Mouse (Mus musculus): ENCODE measurements around the gene Nfib. TPM values are rescaled to one million over a fixed set of nuclear protein-coding genes. Genes with fewer than 3 reads are reported as not detected.

Gene Nfib
- polyA plus RNA-seq, 1 experiment from 2014 or later: 75.7 TPM

GRCm38 (mm10) chr4:82622321-82622836 lies 83.2 kb downstream of the Nfib start:
- no peak overlapping the region; the same call in 1 of the 2 replicates for H3K9ac ChIP-seq (ENCODE audit: low read depth, low read length)
- H3K4me3 ChIP-seq (ENCODE audit: low read length): no peak overlapping the region
- peaks cover 8% of the 10 kb centered on the region for H3K4me1 ChIP-seq (ENCODE audit: control insufficient read depth, insufficient read depth, low read depth, low read length)
- H3K27me3 ChIP-seq (replicated peaks; ENCODE audit: control insufficient read depth, insufficient read depth, low read length): no peaks in the 10 kb centered on the region
- H3K4me2 ChIP-seq (ENCODE audit: low read length): peak overlapping the region; percentile 21
- no peaks in the 10 kb centered on the region for H3K9me3 ChIP-seq (ENCODE audit: control insufficient read depth, low read length)
- peak; percentile 84 for ATAC-seq
- no peaks in the 10 kb centered on the region for H3K36me3 ChIP-seq (ENCODE audit: control insufficient read depth, insufficient read depth, low read length)
- 2% methylated on average over 3 of the region's 3 CpGs for WGBS
- H3K27ac ChIP-seq (ENCODE audit: low read depth, low read length): peak overlapping the region; percentile 36; the same call in 1 of the 2 replicates

DNA sequence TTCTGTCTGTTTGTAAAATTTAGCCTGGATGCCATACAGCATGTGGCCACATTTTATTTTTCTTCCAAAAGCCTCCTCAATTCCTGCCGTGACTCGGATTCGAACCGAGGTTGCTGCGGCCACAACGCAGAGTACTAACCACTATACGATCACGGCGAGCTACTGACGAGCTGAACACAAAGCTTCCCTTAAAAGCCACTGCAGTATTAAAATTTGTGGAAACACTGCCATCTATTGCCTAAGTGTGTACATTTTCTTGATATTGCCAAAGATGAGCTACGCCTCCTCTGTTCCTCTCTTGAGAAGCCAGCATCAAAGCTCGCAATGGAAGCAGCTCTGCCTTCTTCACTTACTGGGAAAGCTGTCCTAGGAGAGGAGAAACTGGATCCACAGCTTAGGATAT lies 86.0 kb downstream of the Nfib start:
- Histone ChIP-seq H3K9me3 (ENCODE audit: control insufficient read depth, low read length) (no peaks in the 10 kb centered on the region), H3K4me1 (ENCODE audit: control insufficient read depth, insufficient read depth, low read depth, low read length) (peaks cover 8% of the 10 kb centered on the region), H3K27ac (ENCODE audit: low read depth, low read length) (no peak overlapping the region), H3K36me3 (ENCODE audit: control insufficient read depth, insufficient read depth, low read length) (no peaks in the 10 kb centered on the region), H3K27me3 (replicated peaks; ENCODE audit: control insufficient read depth, insufficient read depth, low read length) (no peaks in the 10 kb centered on the region), H3K4me3 (ENCODE audit: low read length) (no peak overlapping the region), H3K4me2 (ENCODE audit: low read length) (no peak overlapping the region), H3K9ac (ENCODE audit: low read depth, low read length) (no peak overlapping the region)
- 53% methylated on average over 12 of the region's 12 CpGs for WGBS
- ATAC-seq: peak; percentile 60

GRCm38 (mm10) chr4:82619003-82619402 lies 86.5 kb downstream of the Nfib start:
- Histone ChIP-seq H3K4me2 (ENCODE audit: low read length) (no peak overlapping the region), H3K4me3 (ENCODE audit: low read length) (no peak overlapping the region), H3K27ac (ENCODE audit: low read depth, low read length) (no peak overlapping the region), H3K4me1 (ENCODE audit: control insufficient read depth, insufficient read depth, low read depth, low read length) (peaks cover 8% of the 10 kb centered on the region), H3K36me3 (ENCODE audit: control insufficient read depth, insufficient read depth, low read length) (no peaks in the 10 kb centered on the region), H3K9ac (ENCODE audit: low read depth, low read length) (no peak overlapping the region), H3K9me3 (ENCODE audit: control insufficient read depth, low read length) (no peaks in the 10 kb centered on the region), H3K27me3 (replicated peaks; ENCODE audit: control insufficient read depth, insufficient read depth, low read length) (no peaks in the 10 kb centered on the region)
- no peak for ATAC-seq
- WGBS: 47% methylated on average over 2 of the region's 2 CpGs

GRCm38 (mm10) chr4:82617257-82617656 lies 88.3 kb downstream of the Nfib start:
- WGBS: 90% methylated on average over 10 of the region's 10 CpGs
- no peaks in the 10 kb centered on the region for H3K9me3 ChIP-seq (ENCODE audit: control insufficient read depth, low read length)
- H3K27me3 ChIP-seq (replicated peaks; ENCODE audit: control insufficient read depth, insufficient read depth, low read length): no peaks in the 10 kb centered on the region
- H3K4me3 ChIP-seq (ENCODE audit: low read length): no peak overlapping the region
- no peaks in the 10 kb centered on the region for H3K36me3 ChIP-seq (ENCODE audit: control insufficient read depth, insufficient read depth, low read length)
- no peak overlapping the region for H3K27ac ChIP-seq (ENCODE audit: low read depth, low read length)
- no peak overlapping the region for H3K9ac ChIP-seq (ENCODE audit: low read depth, low read length)
- ATAC-seq: no peak
- H3K4me1 ChIP-seq (ENCODE audit: control insufficient read depth, insufficient read depth, low read depth, low read length): peaks cover 10% of the 10 kb centered on the region
- H3K4me2 ChIP-seq (ENCODE audit: low read length): no peak overlapping the region

DNA sequence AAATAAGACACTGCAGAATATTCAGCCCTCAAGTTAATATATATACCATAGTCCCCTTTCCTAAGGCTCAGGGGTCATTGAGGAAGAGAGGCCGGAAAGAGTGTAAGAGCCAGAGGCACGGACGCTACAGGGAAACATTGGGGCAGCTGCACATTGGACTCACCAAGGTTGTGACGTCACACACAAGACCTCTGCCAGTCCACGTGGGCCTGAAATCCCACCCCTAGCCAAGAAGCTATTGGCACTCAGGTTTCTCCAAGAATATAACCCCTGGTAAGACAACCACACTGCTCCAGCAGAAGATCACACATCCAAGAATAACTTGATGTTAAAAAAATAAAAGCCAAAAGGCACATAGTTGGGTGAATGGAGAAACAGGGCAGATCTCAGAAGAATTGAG lies 89.8 kb downstream of the Nfib start:
- no peak overlapping the region for H3K4me2 ChIP-seq (ENCODE audit: low read length)
- H3K27ac ChIP-seq (ENCODE audit: low read depth, low read length): no peak overlapping the region
- no peak overlapping the region for H3K9ac ChIP-seq (ENCODE audit: low read depth, low read length)
- H3K4me1 ChIP-seq (ENCODE audit: control insufficient read depth, insufficient read depth, low read depth, low read length): peaks cover 7% of the 10 kb centered on the region; the same call in 1 of the 2 replicates
- no peaks in the 10 kb centered on the region for H3K9me3 ChIP-seq (ENCODE audit: control insufficient read depth, low read length)
- H3K36me3 ChIP-seq (ENCODE audit: control insufficient read depth, insufficient read depth, low read length): no peaks in the 10 kb centered on the region
- 87% methylated on average over 5 of the region's 5 CpGs for WGBS
- no peaks in the 10 kb centered on the region for H3K27me3 ChIP-seq (replicated peaks; ENCODE audit: control insufficient read depth, insufficient read depth, low read length)
- ATAC-seq: no peak
- no peak overlapping the region for H3K4me3 ChIP-seq (ENCODE audit: low read length)

- H3K4me3 ChIP-seq (ENCODE audit: low read length): no peak overlapping the region
- WGBS: 19% methylated on average over 7 of the region's 7 CpGs
- peak; percentile 77 for ATAC-seq
- peak overlapping the region; percentile 31; the same call in 1 of the 2 replicates for H3K27ac ChIP-seq (ENCODE audit: low read depth, low read length)
- no peaks in the 10 kb centered on the region for H3K36me3 ChIP-seq (ENCODE audit: control insufficient read depth, insufficient read depth, low read length)
- H3K4me2 ChIP-seq (ENCODE audit: low read length): no peak overlapping the region
- H3K27me3 ChIP-seq (replicated peaks; ENCODE audit: control insufficient read depth, insufficient read depth, low read length): no peaks in the 10 kb centered on the region
- no peak overlapping the region for H3K9ac ChIP-seq (ENCODE audit: low read depth, low read length)
- H3K9me3 ChIP-seq (ENCODE audit: control insufficient read depth, low read length): no peaks in the 10 kb centered on the region
- H3K4me1 ChIP-seq (ENCODE audit: control insufficient read depth, insufficient read depth, low read depth, low read length): peaks cover 7% of the 10 kb centered on the region; the same call in 1 of the 2 replicates
Observed at GRCm38 (mm10) chr4:82614466-82614805, 91.1 kb downstream of the Nfib start.

GRCm38 (mm10) chr4:82613606-82614465 lies 91.7 kb downstream of the Nfib start:
- no peaks in the 10 kb centered on the region for H3K27me3 ChIP-seq (replicated peaks; ENCODE audit: control insufficient read depth, insufficient read depth, low read length)
- peak; percentile 88 for ATAC-seq
- H3K4me3 ChIP-seq (ENCODE audit: low read length): no peak overlapping the region
- H3K27ac ChIP-seq (ENCODE audit: low read depth, low read length): no peak overlapping the region
- H3K4me1 ChIP-seq (ENCODE audit: control insufficient read depth, insufficient read depth, low read depth, low read length): peaks cover 5% of the 10 kb centered on the region; the same call in 1 of the 2 replicates
- WGBS: 19% methylated on average over 7 of the region's 7 CpGs
- H3K9me3 ChIP-seq (ENCODE audit: control insufficient read depth, low read length): no peaks in the 10 kb centered on the region
- peak overlapping the region; percentile 39; the same call in 1 of the 2 replicates for H3K9ac ChIP-seq (ENCODE audit: low read depth, low read length)
- H3K36me3 ChIP-seq (ENCODE audit: control insufficient read depth, insufficient read depth, low read length): no peaks in the 10 kb centered on the region
- peak overlapping the region; percentile 27 for H3K4me2 ChIP-seq (ENCODE audit: low read length)

DNA sequence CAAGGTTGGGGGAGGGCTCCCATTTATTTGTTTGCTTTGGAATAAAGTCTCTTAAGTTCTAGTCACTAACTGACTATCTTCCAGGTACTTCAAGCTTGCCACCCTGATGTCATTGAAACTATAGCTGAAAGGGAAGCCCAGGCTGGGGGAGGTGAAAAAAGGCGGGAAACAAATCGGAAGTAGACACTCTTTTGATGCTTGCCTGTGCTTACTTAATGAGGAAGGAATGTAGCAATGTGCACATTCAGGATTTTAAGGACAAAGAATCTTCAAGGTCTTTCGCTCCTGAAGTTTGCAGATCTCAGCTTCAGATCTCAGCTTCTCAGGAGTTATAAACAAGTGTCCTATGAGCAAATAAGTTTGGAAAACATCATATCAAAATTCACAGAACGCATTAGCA lies 95.9 kb downstream of the Nfib start:
- Histone ChIP-seq H3K9me3 (ENCODE audit: control insufficient read depth, low read length) (no peaks in the 10 kb centered on the region), H3K4me2 (ENCODE audit: low read length) (no peak overlapping the region), H3K36me3 (ENCODE audit: control insufficient read depth, insufficient read depth, low read length) (no peaks in the 10 kb centered on the region), H3K27ac (ENCODE audit: low read depth, low read length) (no peak overlapping the region), H3K4me3 (ENCODE audit: low read length) (no peak overlapping the region), H3K27me3 (replicated peaks; ENCODE audit: control insufficient read depth, insufficient read depth, low read length) (no peaks in the 10 kb centered on the region), H3K9ac (ENCODE audit: low read depth, low read length) (no peak overlapping the region), H3K4me1 (ENCODE audit: control insufficient read depth, insufficient read depth, low read depth, low read length) (peaks cover 6% of the 10 kb centered on the region)
- ATAC-seq: no peak
- 79% methylated on average over 4 of the region's 4 CpGs for WGBS

GRCm38 (mm10) chr4:82608768-82609610 lies 96.6 kb downstream of the Nfib start:
- no peak for ATAC-seq
- H3K27me3 ChIP-seq (replicated peaks; ENCODE audit: control insufficient read depth, insufficient read depth, low read length): no peaks in the 10 kb centered on the region
- H3K4me2 ChIP-seq (ENCODE audit: low read length): no peak overlapping the region
- H3K9me3 ChIP-seq (ENCODE audit: control insufficient read depth, low read length): no peaks in the 10 kb centered on the region
- WGBS: 85% methylated on average over 9 of the region's 9 CpGs
- H3K27ac ChIP-seq (ENCODE audit: low read depth, low read length): no peak overlapping the region
- H3K4me1 ChIP-seq (ENCODE audit: control insufficient read depth, insufficient read depth, low read depth, low read length): peaks cover 9% of the 10 kb centered on the region
- H3K4me3 ChIP-seq (ENCODE audit: low read length): no peak overlapping the region
- no peak overlapping the region for H3K9ac ChIP-seq (ENCODE audit: low read depth, low read length)
- no peaks in the 10 kb centered on the region for H3K36me3 ChIP-seq (ENCODE audit: control insufficient read depth, insufficient read depth, low read length)

All from hindbrain, embryonic 16.5 days (tissue).